Mouse (Mus musculus): ENCODE measurements around the gene Qk. TPM values are rescaled to one million over a fixed set of nuclear protein-coding genes. Genes with fewer than 3 reads are reported as not detected.

The Qk gene
- total and polyA plus RNA-seq, 3 experiments = 58.4 to 1,938 (median 128) TPM

DNA sequence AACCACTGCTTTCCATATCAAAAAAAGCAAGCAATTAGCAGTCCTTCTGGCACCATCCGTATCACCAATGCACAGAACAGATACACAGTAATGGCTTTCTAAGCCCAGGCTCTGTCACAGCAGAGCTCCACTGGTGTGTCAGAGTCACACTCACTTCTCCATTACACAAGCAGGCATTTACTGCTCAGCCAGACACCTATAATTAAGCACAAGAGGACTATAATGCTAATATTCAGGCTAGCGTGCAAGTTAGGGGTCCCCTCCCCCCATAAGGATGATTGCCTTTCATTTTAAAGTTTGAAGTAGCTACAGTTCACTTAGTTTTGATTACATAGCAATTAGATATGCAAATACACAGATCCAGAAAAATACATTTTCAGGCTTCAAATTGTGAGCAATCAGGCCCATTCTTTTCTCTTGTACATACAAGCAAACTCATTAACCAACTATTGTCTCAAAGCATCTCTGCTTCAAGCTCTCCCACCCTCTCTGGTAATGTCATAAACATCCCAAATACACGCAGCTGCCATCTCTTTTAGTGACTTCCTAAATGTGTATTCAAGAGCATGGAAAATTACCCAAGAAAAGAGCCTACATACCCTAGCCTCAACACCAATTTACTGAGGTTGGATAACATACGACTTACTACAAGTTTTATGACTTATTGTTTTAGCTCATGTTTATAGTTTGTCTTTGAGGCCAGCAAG is 68.2 kb downstream of the Qk start:
- Histone ChIP-seq H3K79me2 (ENCODE audit: control insufficient read depth, insufficient read depth, low read length, poor library complexity) (peaks cover 6% of the 10 kb centered on the region; the same call in 1 of the 2 replicates), H3K9ac (ENCODE audit: control insufficient read depth, low read depth, low read length, poor library complexity, severe bottlenecking) (no peak overlapping the region), H3K27me3 (ENCODE audit: control insufficient read depth in 1 of 2, insufficient read depth in 2 of 2, low read length in 2 of 2) (no peaks in the 10 kb centered on the region), H3K4me3 (ENCODE audit: control insufficient read depth in 1 of 2, insufficient read depth in 1 of 2, low read depth in 2 of 2, low read length in 2 of 2) (no peak overlapping the region), H3K4me1 (ENCODE audit: control insufficient read depth in 1 of 2, insufficient read depth in 2 of 2, low read length in 2 of 2) (no peaks in the 10 kb centered on the region; a peak in 1 of 4 replicates), H3K27ac (ENCODE audit: control insufficient read depth, low read depth, low read length) (no peak overlapping the region), H3K9me3 (replicated peaks; ENCODE audit: insufficient read depth, low read length) (no peaks in the 10 kb centered on the region), H3K36me3 (ENCODE audit: control insufficient read depth in 1 of 2, insufficient read depth in 2 of 2, low read length in 2 of 2) (peaks cover 0 to 16% of the 10 kb centered on the region in 2 experiments; a peak in 2 of 4 replicates)
- TF ChIP-seq POLR2A (IDR thresholded peaks at IDR 0.05; ENCODE audit: control insufficient read depth in 1 of 2, insufficient read depth in 1 of 2, low read depth in 1 of 2, low read length in 2 of 2, poor library complexity in 1 of 2) (no peak), MYC (IDR thresholded peaks at IDR 0.05; ENCODE audit: low read depth, low read length) (no peak), ZMIZ1 (IDR thresholded peaks at IDR 0.05; ENCODE audit: low read depth, low read length) (no peak), ETS1 (IDR thresholded peaks at IDR 0.05; ENCODE audit: low read depth, low read length) (no peak), POLR2AphosphoS2 (IDR thresholded peaks at IDR 0.05; ENCODE audit: low read length) (no peak), MXI1 (IDR thresholded peaks at IDR 0.05; ENCODE audit: low read depth, low read length) (no peak)
- no peak for DNase-seq (ENCODE audit: low read depth, low spot score)

DNA sequence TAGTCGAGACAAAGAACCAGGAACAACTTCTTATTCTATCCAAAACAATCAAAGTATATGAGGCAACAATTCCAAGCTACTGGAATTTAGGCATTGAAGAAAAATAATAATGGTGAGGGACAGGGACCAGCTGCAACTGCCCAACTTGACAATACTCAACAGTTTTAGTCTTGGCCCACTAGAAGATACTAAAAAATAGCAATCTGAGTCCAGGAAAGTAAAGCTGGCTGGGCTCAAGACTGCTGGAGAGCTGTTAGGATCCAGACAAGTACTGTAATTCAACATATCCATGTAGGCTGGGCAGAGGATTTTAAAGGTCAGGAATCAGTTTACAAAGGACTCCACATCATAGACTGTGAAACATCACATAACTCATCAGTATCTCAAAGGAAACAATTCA is 79.6 kb downstream of the Qk start:
- TF ChIP-seq NELFE (IDR thresholded peaks at IDR 0.05; ENCODE audit: low read depth, low read length) (no peak), POLR2AphosphoS2 (IDR thresholded peaks at IDR 0.05; ENCODE audit: low read length) (no peak), USF2 (IDR thresholded peaks at IDR 0.05; ENCODE audit: borderline replicate concordance in 1 of 2, insufficient read depth in 1 of 2, low read depth in 1 of 2, low read length in 2 of 2) (no peak), RAD21 (IDR thresholded peaks at IDR 0.05; ENCODE audit: low read depth, low read length) (no peak), NRF1 (IDR thresholded peaks at IDR 0.05; ENCODE audit: insufficient read depth, low read depth, low read length, poor library complexity, severe bottlenecking) (no peak), POLR2A (IDR thresholded peaks at IDR 0.05; ENCODE audit: control insufficient read depth in 1 of 2, insufficient read depth in 1 of 2, low read depth in 1 of 2, low read length in 2 of 2, poor library complexity in 1 of 2) (no peak), MYC (IDR thresholded peaks at IDR 0.05; ENCODE audit: low read depth, low read length) (no peak)
- Histone ChIP-seq H3K9ac (ENCODE audit: control insufficient read depth, low read depth, low read length, poor library complexity, severe bottlenecking) (no peak overlapping the region), H3K9me3 (replicated peaks; ENCODE audit: insufficient read depth, low read length) (no peaks in the 10 kb centered on the region), H3K4me1 (ENCODE audit: control insufficient read depth in 1 of 2, insufficient read depth in 2 of 2, low read length in 2 of 2) (peaks cover 0 to 12% of the 10 kb centered on the region in 2 experiments; a peak in 3 of 4 replicates), H3K36me3 (ENCODE audit: control insufficient read depth in 1 of 2, insufficient read depth in 2 of 2, low read length in 2 of 2) (peaks cover 3 to 16% of the 10 kb centered on the region in 2 experiments), H3K27me3 (ENCODE audit: control insufficient read depth in 1 of 2, insufficient read depth in 2 of 2, low read length in 2 of 2) (no peaks in the 10 kb centered on the region), H3K79me2 (ENCODE audit: control insufficient read depth, insufficient read depth, low read length, poor library complexity) (peaks cover 11% of the 10 kb centered on the region), H3K27ac (ENCODE audit: control insufficient read depth, low read depth, low read length) (no peak overlapping the region), H3K4me3 (ENCODE audit: control insufficient read depth in 1 of 2, insufficient read depth in 1 of 2, low read depth in 2 of 2, low read length in 2 of 2) (no peak overlapping the region)
- DNase-seq (ENCODE audit: low read depth, low spot score) = no peak

DNA sequence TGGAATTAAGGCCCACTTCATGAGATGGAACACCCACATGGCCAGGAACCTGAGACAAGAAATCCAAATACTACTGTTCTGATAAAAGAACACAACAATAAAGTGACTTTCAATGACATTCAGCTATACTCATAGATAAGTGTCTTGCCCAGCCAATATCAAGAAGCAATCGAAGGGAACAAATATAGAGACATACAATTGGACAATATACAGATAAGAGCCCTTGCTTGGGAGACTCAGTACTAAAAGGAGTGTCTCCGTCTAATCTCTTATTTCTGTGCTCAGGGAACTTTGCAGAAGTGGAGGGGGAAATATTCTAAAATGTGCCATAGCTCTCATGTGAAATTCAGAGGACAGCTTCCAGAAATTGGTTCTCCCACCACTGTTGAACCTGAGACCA is 83.1 kb downstream of the Qk start:
- Histone ChIP-seq H3K9ac (ENCODE audit: control insufficient read depth, low read depth, low read length, poor library complexity, severe bottlenecking) (no peak overlapping the region), H3K9me3 (replicated peaks; ENCODE audit: insufficient read depth, low read length) (no peaks in the 10 kb centered on the region), H3K79me2 (ENCODE audit: control insufficient read depth, insufficient read depth, low read length, poor library complexity) (peaks cover 10% of the 10 kb centered on the region), H3K27ac (ENCODE audit: control insufficient read depth, low read depth, low read length) (no peak overlapping the region), H3K4me3 (ENCODE audit: control insufficient read depth in 1 of 2, insufficient read depth in 1 of 2, low read depth in 2 of 2, low read length in 2 of 2) (no peak overlapping the region), H3K4me1 (ENCODE audit: control insufficient read depth in 1 of 2, insufficient read depth in 2 of 2, low read length in 2 of 2) (peaks cover 0 to 14% of the 10 kb centered on the region in 2 experiments; a peak in 3 of 4 replicates), H3K27me3 (ENCODE audit: control insufficient read depth in 1 of 2, insufficient read depth in 2 of 2, low read length in 2 of 2) (no peaks in the 10 kb centered on the region), H3K36me3 (ENCODE audit: control insufficient read depth in 1 of 2, insufficient read depth in 2 of 2, low read length in 2 of 2) (peaks cover 6 to 20% of the 10 kb centered on the region in 2 experiments)
- peak; percentile 39 for DNase-seq (ENCODE audit: low read depth, low spot score)
- peak; percentile 58; the same call in 1 of the 2 replicates for TF ChIP-seq GATA1 (IDR thresholded peaks at IDR 0.05; ENCODE audit: low read depth, low read length)
- no peak for TF ChIP-seq BHLHE40 (IDR thresholded peaks at IDR 0.05; ENCODE audit: borderline replicate concordance, low read depth, low read length)

Measured in MEL (cell line).